Mouse (Mus musculus) heart, embryonic 11.5 days (tissue): ENCODE measurements around the gene Fhdc1. TPM values are rescaled to one million over a fixed set of nuclear protein-coding genes. Genes with fewer than 3 reads are reported as not detected.
A peak's percentile ranks its signal among the peaks of the same experiment; 100 is the strongest.

Experiments used
- ATAC-seq: fragments of 200-750 bp; cut with Nextera tagmentation; replicated peaks from 2 replicates; pipeline ENCODE4 v1.8.0; 2017; ENCODE audit warnings: moderate library complexity; ENCODE audit not compliant: insufficient number of reproducible peaks, low FRiP score, low TSS enrichment
- H3K27ac ChIP-seq: fragments of 300-500 bp; sonication (generic); 2 replicates; pipeline ENCODE4 v1.5.1; 2014; ENCODE audit warnings: mild to moderate bottlenecking, low read depth, low read length
- H3K27me3 ChIP-seq: fragments of 300-500 bp; sonication (generic); 2 replicates; pipeline ENCODE4 v1.6.1; 2014; ENCODE audit warnings: mild to moderate bottlenecking, low read length, mixed read lengths; ENCODE audit not compliant: control insufficient read depth, insufficient read depth
- H3K36me3 ChIP-seq: fragments of 300-500 bp; sonication (generic); 2 replicates; pipeline ENCODE4 v1.6.1; 2014; ENCODE audit warnings: mild to moderate bottlenecking, low read length, moderate library complexity, mixed read lengths; ENCODE audit not compliant: control insufficient read depth, insufficient read depth
- H3K4me1 ChIP-seq: fragments of 300-500 bp; sonication (generic); 2 replicates; pipeline ENCODE4 v1.6.1; 2014; ENCODE audit warnings: low read length; ENCODE audit not compliant: control insufficient read depth, insufficient read depth
- H3K4me2 ChIP-seq: fragments of 300-500 bp; sonication (generic); 2 replicates; pipeline ENCODE4 v1.6.1; 2014; ENCODE audit warnings: mild to moderate bottlenecking, moderate library complexity
- H3K4me3 ChIP-seq: fragments of 300-500 bp; sonication (generic); 2 replicates; pipeline ENCODE4 v1.5.1; 2014; ENCODE audit warnings: low read depth, low read length
- H3K9ac ChIP-seq: fragments of 300-500 bp; sonication (generic); 2 replicates; pipeline ENCODE4 v1.6.1; 2014; ENCODE audit warnings: mild to moderate bottlenecking, low read depth, low read length, moderate library complexity
- H3K9me3 ChIP-seq: fragments of 300-500 bp; sonication (generic); replicated peaks from 2 replicates; pipeline ENCODE4 v1.6.1; 2016; ENCODE audit warnings: low read length; ENCODE audit not compliant: control insufficient read depth
- WGBS: fragments of 180-500 bp; shearing (Covaris S2); extraction: QIAGEN DNeasy Blood & Tissue Kit; methylation state at CpG from one replicate; pipeline ENCODE4 v1.1.7; 2014; ENCODE audit not compliant: insufficient replicate concordance; 5-methylcytosine and 5-hydroxymethylcytosine counted together
- polyA plus RNA-seq: library from polyadenylated mRNA; unstranded; fragments of >200 nt; fragmentation: Nextera tagmentation; extraction: Ambion mirVana; gene quantifications from 2 replicates; pipeline ENCODE4 v1.2.1, GENCODE M21; 2014

The Fhdc1 gene
- polyA plus RNA-seq, 1 experiment from 2014 or later, result 5.0 TPM

DNA sequence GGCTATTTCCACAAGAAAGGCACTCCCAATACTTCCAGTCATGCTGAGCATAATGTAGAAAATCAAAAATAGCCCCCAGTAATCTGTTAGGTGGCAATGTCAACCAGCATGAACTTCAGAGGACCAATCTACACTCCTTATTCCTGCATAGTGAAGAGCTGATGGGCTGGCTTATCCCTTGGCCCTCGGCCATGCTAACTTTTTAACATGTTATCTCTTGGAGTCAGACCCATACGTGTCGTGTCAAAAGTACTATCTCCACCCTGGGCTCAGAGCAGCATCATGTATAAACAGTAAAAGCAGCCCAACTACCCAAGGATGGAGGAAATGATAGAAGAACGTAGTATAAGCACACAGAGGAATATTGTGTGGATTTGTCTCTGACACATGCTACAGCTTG, 9.1 kb downstream of the Fhdc1 start:
- Histone ChIP-seq H3K4me1 (peaks cover 8% of the 10 kb centered on the region), H3K4me3 (no peak overlapping the region), H3K27me3 (peaks cover 30% of the 10 kb centered on the region), H3K36me3 (no peaks in the 10 kb centered on the region), H3K9ac (no peak overlapping the region; the same call in 1 of the 2 replicates), H3K27ac (peak overlapping the region; percentile 80), H3K4me2 (peak overlapping the region; percentile 18; the same call in 1 of the 2 replicates), H3K9me3 (no peaks in the 10 kb centered on the region)
- peak; percentile 80 for ATAC-seq
- 54% methylated on average over 4 of the region's 4 CpGs for WGBS

DNA sequence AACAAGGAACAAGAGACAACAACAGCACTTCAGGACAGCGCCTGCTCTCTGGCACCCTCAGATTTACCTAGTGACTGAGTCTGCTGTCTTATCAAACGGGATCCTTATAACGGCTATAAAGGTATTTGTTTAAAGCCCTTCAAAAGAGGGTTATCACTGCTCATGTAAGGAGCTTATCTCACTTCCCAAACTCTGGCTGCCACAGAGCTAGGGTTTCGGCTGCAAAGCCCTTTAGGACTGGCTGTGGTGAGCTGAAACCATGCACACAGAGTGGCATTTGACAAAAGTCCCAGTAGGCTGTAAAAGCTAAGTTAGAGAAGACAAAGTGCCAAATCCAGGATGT, 12.1 kb downstream of the Fhdc1 start:
- Histone ChIP-seq H3K4me1 (peaks cover 8% of the 10 kb centered on the region), H3K27me3 (peaks cover 24% of the 10 kb centered on the region), H3K27ac (no peak overlapping the region), H3K4me2 (no peak overlapping the region), H3K9me3 (no peaks in the 10 kb centered on the region), H3K36me3 (no peaks in the 10 kb centered on the region), H3K9ac (no peak overlapping the region), H3K4me3 (no peak overlapping the region)
- ATAC-seq, result no peak
- 15% methylated on average over 4 of the region's 4 CpGs for WGBS

- Histone ChIP-seq H3K4me1 (peaks cover 8% of the 10 kb centered on the region), H3K4me2 (0 out of 2 replicates have a peak overlapping the region, but pooled peaks have one; percentile 3), H3K4me3 (no peak overlapping the region), H3K9me3 (no peaks in the 10 kb centered on the region), H3K9ac (no peak overlapping the region), H3K27ac (no peak overlapping the region), H3K36me3 (no peaks in the 10 kb centered on the region), H3K27me3 (peaks cover 26% of the 10 kb centered on the region)
- no peak for ATAC-seq
- 52% methylated on average over 10 of the region's 10 CpGs for WGBS
Observed at GRCm38 (mm10) chr3:84467419-84468110, 12.7 kb downstream of the Fhdc1 start.

DNA sequence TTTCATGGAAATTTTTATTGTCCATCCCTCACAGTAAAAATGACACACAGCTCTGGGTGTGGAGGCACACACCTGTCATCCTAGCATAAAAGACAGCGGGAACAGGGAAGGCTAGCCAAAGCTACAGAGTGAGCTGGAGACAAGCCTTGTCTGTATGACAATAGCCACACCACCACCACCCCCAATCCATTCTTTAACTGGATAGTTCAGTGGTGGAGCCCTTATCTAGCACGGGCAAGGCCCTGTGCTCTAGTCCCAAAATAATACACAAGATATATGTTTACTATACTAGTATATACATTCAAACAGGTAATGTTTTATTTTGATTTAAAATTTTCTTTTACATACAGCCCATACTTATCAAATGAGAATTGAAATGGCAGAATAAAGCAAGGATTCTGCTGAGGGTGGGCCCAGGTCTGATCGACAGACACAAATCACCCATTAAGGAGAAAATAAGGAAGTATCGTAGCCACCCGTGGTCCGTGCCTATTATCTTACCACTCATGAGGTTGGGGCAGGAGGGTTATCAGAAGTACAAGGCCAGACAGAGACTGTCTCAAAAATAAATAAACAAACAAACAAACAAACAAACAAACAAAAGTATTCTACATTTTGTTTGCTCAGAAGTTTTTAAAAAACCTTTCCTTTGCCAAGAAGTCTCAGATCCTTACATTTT, 14.3 kb downstream of the Fhdc1 start:
- 0 out of 2 replicates have a peak, but pooled peaks have one; percentile 15 for ATAC-seq
- Histone ChIP-seq H3K36me3 (no peaks in the 10 kb centered on the region), H3K4me1 (peaks cover 17% of the 10 kb centered on the region), H3K9ac (no peak overlapping the region), H3K27me3 (peaks cover 24% of the 10 kb centered on the region), H3K27ac (peak overlapping the region; percentile 35; the same call in 1 of the 2 replicates), H3K4me3 (no peak overlapping the region), H3K9me3 (no peaks in the 10 kb centered on the region), H3K4me2 (no peak overlapping the region)
- WGBS, result 52% methylated on average over 6 of the region's 6 CpGs

DNA sequence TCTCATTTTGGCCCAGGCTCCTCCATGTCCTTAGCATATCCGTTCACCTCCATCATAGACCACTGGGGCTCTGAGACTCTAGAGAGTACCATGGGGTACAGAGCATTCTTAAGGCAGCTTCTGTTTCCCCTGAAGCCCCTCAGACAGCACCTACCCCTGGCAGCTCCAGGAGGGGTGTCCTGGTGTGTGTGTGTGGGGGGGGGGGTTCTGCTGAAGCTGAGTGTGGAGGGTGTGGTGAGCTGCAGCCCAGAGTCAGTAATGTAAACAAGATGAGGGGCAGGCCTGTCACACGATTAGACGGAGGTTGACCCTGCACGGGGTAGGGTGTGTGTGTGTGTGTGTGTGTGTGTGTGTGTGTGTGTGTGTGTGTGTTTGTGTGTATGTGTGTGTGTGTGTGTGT, 18.5 kb downstream of the Fhdc1 start:
- Histone ChIP-seq H3K36me3 (no peaks in the 10 kb centered on the region), H3K4me2 (peak overlapping the region; percentile 37; the same call in 1 of the 2 replicates), H3K27me3 (peaks cover 33% of the 10 kb centered on the region), H3K4me3 (no peak overlapping the region), H3K9me3 (no peaks in the 10 kb centered on the region), H3K4me1 (peaks cover 24% of the 10 kb centered on the region), H3K9ac (no peak overlapping the region), H3K27ac (peak overlapping the region; percentile 80)
- WGBS, result 17% methylated on average over 4 of the region's 4 CpGs
- ATAC-seq, result peak; percentile 71

GRCm38 (mm10) chr3:84460952-84461351, 19.3 kb downstream of the Fhdc1 start:
- Histone ChIP-seq H3K4me2 (peak overlapping the region; percentile 37), H3K4me1 (peaks cover 26% of the 10 kb centered on the region), H3K36me3 (no peaks in the 10 kb centered on the region), H3K9me3 (no peaks in the 10 kb centered on the region), H3K9ac (0 out of 2 replicates have a peak overlapping the region, but pooled peaks have one; percentile 1), H3K4me3 (no peak overlapping the region), H3K27ac (peak overlapping the region; percentile 80), H3K27me3 (peaks cover 33% of the 10 kb centered on the region)
- WGBS, result 2% methylated on average over 12 of the region's 12 CpGs
- ATAC-seq, result peak; percentile 88

DNA sequence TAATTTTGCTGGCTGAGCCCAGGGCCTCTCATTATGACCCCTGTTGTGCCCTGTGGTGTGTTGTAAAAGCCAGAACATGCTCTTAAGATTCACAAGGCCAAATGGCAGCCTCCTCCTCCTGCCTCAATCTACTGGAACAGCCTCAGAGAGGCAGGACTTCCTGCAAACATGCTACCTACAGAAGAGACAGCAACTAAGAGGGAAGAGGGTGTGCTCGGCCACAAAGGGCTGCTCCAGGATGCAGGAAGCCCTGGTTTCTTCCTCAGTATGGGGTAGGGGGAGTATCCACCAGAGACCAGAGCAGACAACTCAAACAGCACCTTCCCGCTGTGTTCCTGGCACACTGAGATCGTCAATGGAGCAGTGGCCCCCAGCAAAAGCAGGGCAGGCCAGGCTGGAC, 19.7 kb downstream of the Fhdc1 start:
- H3K9ac ChIP-seq, result 0 out of 2 replicates have a peak overlapping the region, but pooled peaks have one; percentile 34
- H3K4me2 ChIP-seq, result peak overlapping the region; percentile 37
- peak overlapping the region; percentile 80; the same call in 1 of the 2 replicates for H3K27ac ChIP-seq
- H3K9me3 ChIP-seq, result no peaks in the 10 kb centered on the region
- ATAC-seq, result 0 out of 2 replicates have a peak, but pooled peaks have one; percentile 25
- peaks cover 33% of the 10 kb centered on the region for H3K27me3 ChIP-seq
- WGBS, result 6% methylated on average over 3 of the region's 3 CpGs
- H3K4me1 ChIP-seq, result peaks cover 27% of the 10 kb centered on the region
- H3K4me3 ChIP-seq, result no peak overlapping the region
- H3K36me3 ChIP-seq, result no peaks in the 10 kb centered on the region

- H3K27me3 ChIP-seq, result peaks cover 26% of the 10 kb centered on the region
- H3K4me1 ChIP-seq, result peaks cover 18% of the 10 kb centered on the region
- H3K9ac ChIP-seq, result no peak overlapping the region
- 53% methylated on average over 12 of the region's 12 CpGs for WGBS
- H3K4me2 ChIP-seq, result no peak overlapping the region
- no peaks in the 10 kb centered on the region for H3K9me3 ChIP-seq
- H3K36me3 ChIP-seq, result no peaks in the 10 kb centered on the region
- ATAC-seq, result no peak
- no peak overlapping the region for H3K4me3 ChIP-seq
- H3K27ac ChIP-seq, result no peak overlapping the region
Observed at GRCm38 (mm10) chr3:84455733-84456417, 24.4 kb downstream of the Fhdc1 start.
